Mouse (Mus musculus): Measurements from ENCODE around the gene Nek9.

- TF ChIP-seq CTCF (IDR thresholded peaks at IDR 0.05; ENCODE audit: low read depth, low read length) (no peak), POLR2A (IDR thresholded peaks at IDR 0.05; ENCODE audit: borderline replicate concordance, low read depth, low read length) (no peak)
Measured at GRCm38 (mm10) chr12:85288486-85289156, 50.5 kb downstream of the Nek9 start, which contains the start of gene Zc2hc1c.

Data from bone marrow macrophage, adult 2 months (primary cell).